Mouse (Mus musculus) embryonic facial prominence, embryonic 14.5 days (tissue): ENCODE measurements around the gene Acyp1. TPM values are rescaled to one million over a fixed set of nuclear protein-coding genes. Genes with fewer than 3 reads are reported as not detected.
A peak's percentile ranks its signal among the peaks of the same experiment; 100 is the strongest.

Experiments
- ATAC-seq: fragments of 200-750 bp; cut with Nextera tagmentation; 2 replicates; pipeline ENCODE4 v1.8.0; 2017; ENCODE audit warnings: low read depth, moderate number of reproducible peaks, moderate TSS enrichment
- DNase-seq: peaks from one replicate; pipeline ENCODE4 v3.0.0-alpha.2; 2015; ENCODE audit warnings: low spot score
- H3K27ac ChIP-seq: fragments of 300-500 bp; sonication (generic); replicated peaks from 2 replicates; pipeline ENCODE4 v1.5.1; 2014; ENCODE audit warnings: low read depth, mild to moderate bottlenecking, low read length, moderate library complexity
- H3K27me3 ChIP-seq: fragments of 300-500 bp; sonication (generic); replicated peaks from 2 replicates; pipeline ENCODE4 v1.6.1; 2014; ENCODE audit warnings: low read length; ENCODE audit not compliant: control insufficient read depth, insufficient read depth
- H3K36me3 ChIP-seq: fragments of 300-500 bp; sonication (generic); 2 replicates; pipeline ENCODE4 v1.6.1; 2014; ENCODE audit warnings: low read length, mixed read lengths; ENCODE audit not compliant: control insufficient read depth, insufficient read depth
- H3K4me1 ChIP-seq: fragments of 300-500 bp; sonication (generic); 2 replicates; pipeline ENCODE4 v1.6.1; 2014; ENCODE audit warnings: antibody characterized with exemption, low read length; ENCODE audit not compliant: control insufficient read depth, insufficient read depth
- H3K4me2 ChIP-seq: fragments of 300-500 bp; sonication (generic); 2 replicates; pipeline ENCODE4 v1.6.1; 2014; ENCODE audit warnings: low read depth, mild to moderate bottlenecking, low read length, moderate library complexity, mixed read lengths
- H3K4me3 ChIP-seq: fragments of 300-500 bp; sonication (generic); 2 replicates; pipeline ENCODE4 v1.5.1; 2014; ENCODE audit warnings: low read depth, mild to moderate bottlenecking, low read length
- H3K9ac ChIP-seq: fragments of 300-500 bp; sonication (generic); 2 replicates; pipeline ENCODE4 v1.6.1; 2014; ENCODE audit warnings: low read depth, mild to moderate bottlenecking, low read length, moderate library complexity, mixed read lengths
- H3K9me3 ChIP-seq: fragments of 300-500 bp; sonication (generic); 2 replicates; pipeline ENCODE4 v1.6.1; 2016; ENCODE audit warnings: low read length; ENCODE audit not compliant: control insufficient read depth
- WGBS: fragments of 180-500 bp; shearing (Covaris S2); extraction: QIAGEN DNeasy Blood & Tissue Kit; methylation state at CpG from one replicate; pipeline ENCODE4 v1.1.7; 2014; 5-methylcytosine and 5-hydroxymethylcytosine counted together
- polyA plus RNA-seq: library from polyadenylated mRNA; unstranded; fragments of >200 nt; fragmentation: Nextera tagmentation; extraction: Ambion mirVana; gene quantifications from 2 replicates; pipeline ENCODE4 v1.2.1, GENCODE M21; 2014

Acyp1 gene
- polyA plus RNA-seq, result 39.8 and 49.1 TPM in 2 replicates

GRCm38 (mm10) chr12:85287809-85288485 lies at the start of gene Acyp1:
Acyp1 (minus strand) TSS chr12:85288438.
- Histone ChIP-seq H3K9me3 (0 out of 2 replicates have a peak, but pooled peaks cover 3% of the 10 kb centered on the region), H3K27ac (peak within 1 kb of the TSS; percentile 49; the same call in 1 of the 2 replicates), H3K4me1 (peaks cover 10% of the 10 kb centered on the region; the same call in 1 of the 2 replicates), H3K36me3 (no peaks in the 10 kb centered on the region), H3K4me3 (peak within 1 kb of the TSS; percentile 42), H3K27me3 (no peaks in the 10 kb centered on the region), H3K9ac (peak within 1 kb of the TSS; percentile 71), H3K4me2 (peak within 1 kb of the TSS; percentile 68)
- DNase-seq, result peak; percentile 69
- 6% methylated on average over 21 of the region's 21 CpGs for WGBS
- peak; percentile 75 for ATAC-seq

GRCm38 (mm10) chr12:85337567-85338311 lies 49.5 kb upstream of the Acyp1 start:
- Histone ChIP-seq H3K27me3 (no peaks in the 10 kb centered on the region), H3K4me2 (peak overlapping the region; percentile 77), H3K36me3 (peaks cover 50% of the 10 kb centered on the region), H3K9ac (peak overlapping the region; percentile 96; the same call in 1 of the 2 replicates), H3K9me3 (no peaks in the 10 kb centered on the region), H3K27ac (no peak overlapping the region), H3K4me1 (peaks cover 6% of the 10 kb centered on the region; the same call in 1 of the 2 replicates), H3K4me3 (peak overlapping the region; percentile 98)
- no peak for DNase-seq
- WGBS, result 83% methylated on average over 6 of the region's 6 CpGs
- no peak for ATAC-seq

GRCm38 (mm10) chr12:85330153-85330552 lies 41.9 kb upstream of the Acyp1 start:
- peaks cover 96% of the 10 kb centered on the region for H3K36me3 ChIP-seq

GRCm38 (mm10) chr12:85308651-85309050 lies 20.4 kb upstream of the Acyp1 start:
- Histone ChIP-seq H3K36me3 (peaks cover 96% of the 10 kb centered on the region), H3K4me2 (no peak overlapping the region), H3K4me3 (no peak overlapping the region), H3K27ac (no peak overlapping the region), H3K9ac (no peak overlapping the region), H3K4me1 (no peaks in the 10 kb centered on the region), H3K9me3 (no peaks in the 10 kb centered on the region), H3K27me3 (no peaks in the 10 kb centered on the region)
- ATAC-seq (no peak), DNase-seq (no peak)
- WGBS, result 89% methylated on average over 3 of the region's 3 CpGs

More at GRCm38 (mm10) chr12:85330153-85330552, 41.9 kb upstream of the Acyp1 start:
- H3K27ac ChIP-seq, result no peak overlapping the region
- no peak overlapping the region for H3K9ac ChIP-seq
- ATAC-seq, result no peak
- no peak for DNase-seq
- H3K4me1 ChIP-seq, result no peaks in the 10 kb centered on the region
- 90% methylated on average over 7 of the region's 7 CpGs for WGBS
- no peaks in the 10 kb centered on the region for H3K27me3 ChIP-seq
- no peak overlapping the region for H3K4me3 ChIP-seq
- H3K4me2 ChIP-seq, result no peak overlapping the region
- no peaks in the 10 kb centered on the region for H3K9me3 ChIP-seq

GRCm38 (mm10) chr12:85305247-85305892 lies 17.1 kb upstream of the Acyp1 start:
- Histone ChIP-seq H3K4me2 (no peak overlapping the region), H3K9ac (0 out of 2 replicates have a peak overlapping the region, but pooled peaks have one; percentile 14), H3K27me3 (no peaks in the 10 kb centered on the region), H3K27ac (0 out of 2 replicates have a peak overlapping the region, but pooled peaks have one; percentile 30), H3K4me3 (no peak overlapping the region), H3K4me1 (no peaks in the 10 kb centered on the region), H3K36me3 (peaks cover 96% of the 10 kb centered on the region), H3K9me3 (no peaks in the 10 kb centered on the region)
- DNase-seq (peak; percentile 92), ATAC-seq (peak; percentile 67)
- WGBS, result 49% methylated on average over 15 of the region's 16 CpGs

GRCm38 (mm10) chr12:85304725-85305124 lies 16.5 kb upstream of the Acyp1 start:
- peaks cover 96% of the 10 kb centered on the region for H3K36me3 ChIP-seq
- H3K9ac ChIP-seq, result no peak overlapping the region
- no peak overlapping the region for H3K27ac ChIP-seq
- no peak overlapping the region for H3K4me2 ChIP-seq
- WGBS, result 59% methylated on average over 4 of the region's 4 CpGs
- DNase-seq (no peak), ATAC-seq (no peak)
- no peaks in the 10 kb centered on the region for H3K4me1 ChIP-seq
- H3K27me3 ChIP-seq, result no peaks in the 10 kb centered on the region
- no peak overlapping the region for H3K4me3 ChIP-seq
- H3K9me3 ChIP-seq, result no peaks in the 10 kb centered on the region

GRCm38 (mm10) chr12:85303256-85303655 lies 15.0 kb upstream of the Acyp1 start:
- no peak overlapping the region for H3K4me2 ChIP-seq
- H3K27me3 ChIP-seq, result no peaks in the 10 kb centered on the region
- H3K4me3 ChIP-seq, result no peak overlapping the region
- H3K27ac ChIP-seq, result no peak overlapping the region
- H3K36me3 ChIP-seq, result peaks cover 86% of the 10 kb centered on the region
- 76% methylated on average over 2 of the region's 2 CpGs for WGBS
- H3K4me1 ChIP-seq, result no peaks in the 10 kb centered on the region
- ATAC-seq (no peak), DNase-seq (no peak)
- H3K9ac ChIP-seq, result no peak overlapping the region
- no peaks in the 10 kb centered on the region for H3K9me3 ChIP-seq

- Histone ChIP-seq H3K4me2 (no peak overlapping the region), H3K27ac (no peak overlapping the region), H3K4me3 (no peak overlapping the region), H3K9ac (no peak overlapping the region), H3K9me3 (peaks cover 13% of the 10 kb centered on the region), H3K27me3 (no peaks in the 10 kb centered on the region), H3K4me1 (peaks cover 7% of the 10 kb centered on the region), H3K36me3 (peaks cover 45% of the 10 kb centered on the region)
- DNase-seq (no peak), ATAC-seq (no peak)
- WGBS, result 78% methylated on average over 1 of the region's 1 CpGs
Observed at GRCm38 (mm10) chr12:85298835-85299180, 10.6 kb upstream of the Acyp1 start.
